Mouse (Mus musculus) ovary, adult 10 weeks (tissue): Measurements from ENCODE around the gene Gm2897. TPM values are rescaled to one million over a fixed set of nuclear protein-coding genes. Genes with fewer than 3 reads are reported as not detected.

Experiments used
- polyA plus RNA-seq: library from polyadenylated mRNA; stranded (reverse); fragments of 350-450 nt; fragmentation: Illumina TruSeq; extraction: RNeasy Lipid Tissue Mini Kit (QIAGEN cat#74804); gene quantifications from one replicate; pipeline ENCODE4 v1.2.3, GENCODE M21; 2014

Gm2897 gene
- 1.5 TPM for polyA plus RNA-seq

GRCm38 (mm10) chr14:3048727-3049512, at the start of gene Gm2897:
Gene Gm2897, plus strand, starts transcription at chr14:3049285.

GRCm38 (mm10) chr14:3029702-3030101, 19.4 kb upstream of the Gm2897 start, which contains the start of gene Gm2888:
Gene Gm2888, plus strand, starts transcription at chr14:3030002.

Other genes starting within 250 kb of the Gm2897 start
- not detected for gene Gm2888, start 19.3 kb upstream of the Gm2897 start, polyA plus RNA-seq
- gene Gm10340, start 84.7 kb downstream of the Gm2897 start, polyA plus RNA-seq: not detected
- not detected for gene Gm5795, start 139.0 kb downstream of the Gm2897 start, polyA plus RNA-seq
- gene D830030K20Rik, start 159.2 kb downstream of the Gm2897 start, polyA plus RNA-seq: 0.63 TPM